Mouse (Mus musculus) intestine, postnatal 0 days (tissue): ENCODE data around the gene Ptbp3. TPM values are rescaled to one million over a fixed set of nuclear protein-coding genes. Genes with fewer than 3 reads are reported as not detected.
A peak's percentile ranks its signal among the peaks of the same experiment; 100 is the strongest.

Experiments used
- ATAC-seq: fragments of 200-750 bp; cut with Nextera tagmentation; 2 replicates; pipeline ENCODE4 v1.8.0; 2017; ENCODE audit warnings: mild to moderate bottlenecking, moderate TSS enrichment, moderate library complexity
- H3K27ac ChIP-seq: fragments of 300-500 bp; sonication (generic); 2 replicates; pipeline ENCODE4 v1.5.1; 2014; ENCODE audit warnings: mild to moderate bottlenecking, low read depth, low read length, moderate library complexity
- H3K27me3 ChIP-seq: fragments of 300-500 bp; sonication (generic); replicated peaks from 2 replicates; pipeline ENCODE4 v1.6.1; 2014; ENCODE audit warnings: low read length, mixed read lengths; ENCODE audit not compliant: control insufficient read depth, insufficient read depth
- H3K36me3 ChIP-seq: fragments of 300-500 bp; sonication (generic); 2 replicates; pipeline ENCODE4 v1.6.1; 2014; ENCODE audit warnings: mild to moderate bottlenecking, moderate library complexity; ENCODE audit not compliant: control insufficient read depth, insufficient read depth
- H3K4me1 ChIP-seq: fragments of 300-500 bp; sonication (generic); replicated peaks from 2 replicates; pipeline ENCODE4 v1.6.1; 2014; ENCODE audit warnings: antibody characterized with exemption, low read length, mixed read lengths; ENCODE audit not compliant: control insufficient read depth, insufficient read depth
- H3K4me2 ChIP-seq: fragments of 300-500 bp; sonication (generic); replicated peaks from 2 replicates; pipeline ENCODE4 v1.6.1; 2014; ENCODE audit warnings: low read depth, mild to moderate bottlenecking, moderate library complexity
- H3K4me3 ChIP-seq: fragments of 300-500 bp; sonication (generic); 2 replicates; pipeline ENCODE4 v1.5.1; 2014; ENCODE audit warnings: low read depth, low read length
- H3K9ac ChIP-seq: fragments of 300-500 bp; sonication (generic); 2 replicates; pipeline ENCODE4 v1.6.1; 2014; ENCODE audit warnings: mild to moderate bottlenecking, low read depth, low read length
- H3K9me3 ChIP-seq: fragments of 300-500 bp; sonication (generic); 2 replicates; pipeline ENCODE4 v1.6.1; 2016; ENCODE audit warnings: mixed run types; ENCODE audit not compliant: control insufficient read depth
- CTCF ChIP-seq: sonication (generic); IDR thresholded peaks from 2 replicates; pipeline ENCODE4 v1.5.1; 2016; ENCODE audit warnings: low read depth, mild to moderate bottlenecking, control low read depth, antibody characterized with exemption, moderate library complexity
- WGBS: fragments of 180-500 bp; shearing (Covaris S2); extraction: QIAGEN DNeasy Blood & Tissue Kit; methylation state at CpG from one replicate; pipeline ENCODE4 v1.1.7; 2014; 5-methylcytosine and 5-hydroxymethylcytosine counted together
- polyA plus RNA-seq: library from polyadenylated mRNA; unstranded; fragments of >200 nt; fragmentation: Nextera tagmentation; extraction: Ambion mirVana; gene quantifications from 2 replicates; pipeline ENCODE4 v1.2.1, GENCODE M21; 2015

The Ptbp3 gene
- polyA plus RNA-seq, 1 experiment from 2014 or later = 67.9 TPM

DNA sequence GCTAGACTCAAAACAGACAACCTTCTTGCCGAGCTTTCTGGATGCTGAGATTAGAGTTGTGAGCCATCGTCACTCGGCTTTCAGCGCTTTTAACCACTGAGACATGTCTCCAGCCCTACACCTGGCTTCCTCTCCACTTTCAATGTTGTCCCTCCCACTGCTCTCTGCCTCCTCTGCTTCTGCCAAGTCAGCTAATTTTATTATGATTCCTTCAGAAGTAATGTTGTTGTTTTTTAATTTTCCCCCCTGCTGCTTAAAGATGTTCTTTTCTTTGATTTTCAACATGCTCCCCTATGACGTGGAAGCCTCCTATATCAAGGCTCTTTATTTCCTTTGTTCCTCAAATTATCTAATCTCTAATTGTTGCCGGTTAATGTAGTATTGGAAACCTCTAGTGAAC lies 84.5 kb downstream of the Ptbp3 start:
- no peaks in the 10 kb centered on the region for H3K36me3 ChIP-seq
- no peaks in the 10 kb centered on the region for H3K27me3 ChIP-seq
- no peak overlapping the region for H3K4me2 ChIP-seq
- H3K4me1 ChIP-seq = peaks cover 9% of the 10 kb centered on the region
- H3K9me3 ChIP-seq = no peaks in the 10 kb centered on the region
- no peak for ATAC-seq
- 73% methylated on average over 6 of the region's 6 CpGs for WGBS
- no peak for TF ChIP-seq CTCF
- no peak overlapping the region for H3K27ac ChIP-seq
- H3K4me3 ChIP-seq = no peak overlapping the region
- no peak overlapping the region for H3K9ac ChIP-seq

DNA sequence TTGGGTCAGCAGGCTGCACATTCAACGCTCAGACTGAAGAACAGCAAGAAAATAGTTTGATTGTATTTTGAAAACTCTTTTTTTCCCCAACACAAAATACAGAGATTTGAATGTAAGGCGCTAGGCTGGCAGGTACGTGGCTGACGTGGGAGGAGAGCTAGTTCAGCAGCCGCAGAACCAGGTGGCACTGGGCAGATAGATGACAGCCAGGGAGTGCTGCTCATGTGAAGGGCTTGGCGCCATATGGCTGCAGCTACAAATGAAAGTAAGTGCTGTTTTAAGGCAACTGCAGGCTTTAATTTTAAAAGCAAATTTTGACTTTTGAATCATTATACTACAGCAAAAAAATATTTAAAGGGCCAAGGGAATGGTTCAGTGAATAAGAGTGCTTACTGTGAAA lies 86.7 kb downstream of the Ptbp3 start:
- H3K4me3 ChIP-seq = no peak overlapping the region
- no peak overlapping the region for H3K4me2 ChIP-seq
- H3K36me3 ChIP-seq = no peaks in the 10 kb centered on the region
- no peaks in the 10 kb centered on the region for H3K9me3 ChIP-seq
- H3K4me1 ChIP-seq = peaks cover 12% of the 10 kb centered on the region
- H3K27me3 ChIP-seq = no peaks in the 10 kb centered on the region
- WGBS = 57% methylated on average over 6 of the region's 6 CpGs
- no peak overlapping the region for H3K9ac ChIP-seq
- no peak for ATAC-seq
- H3K27ac ChIP-seq = no peak overlapping the region; the same call in 1 of the 2 replicates
- no peak for TF ChIP-seq CTCF

DNA sequence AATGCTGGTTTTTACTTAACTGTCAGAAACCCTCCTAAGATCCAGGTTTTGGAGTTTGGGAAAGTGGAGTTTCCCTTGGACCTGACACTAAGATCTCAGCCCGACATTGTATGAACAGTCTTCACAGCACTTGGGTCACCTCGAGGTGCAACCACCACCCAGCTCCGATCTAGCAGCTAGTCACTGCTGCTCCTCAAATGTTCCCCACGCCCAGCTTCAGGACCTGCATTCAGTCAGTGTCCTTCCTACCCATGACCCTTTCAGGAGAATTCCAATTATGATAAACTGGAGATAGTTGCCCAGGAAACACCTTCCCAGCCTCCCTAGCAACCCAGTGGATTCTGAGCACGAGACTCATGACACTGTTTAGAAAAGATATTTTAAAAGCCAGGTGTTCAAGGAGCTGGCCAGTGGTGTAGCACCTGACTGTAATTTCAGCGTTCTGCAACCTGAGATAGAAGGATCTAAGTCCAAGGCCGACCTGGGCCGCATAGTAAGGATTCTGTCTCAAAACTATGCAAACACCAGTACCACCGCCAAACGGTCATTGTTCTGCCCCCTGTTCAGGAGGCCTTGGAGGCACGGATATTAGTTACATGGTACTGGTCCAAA lies 87.9 kb downstream of the Ptbp3 start:
- Histone ChIP-seq H3K27ac (peak overlapping the region; percentile 73), H3K4me3 (no peak overlapping the region), H3K36me3 (no peaks in the 10 kb centered on the region), H3K27me3 (no peaks in the 10 kb centered on the region), H3K4me2 (0 out of 2 replicates have a peak overlapping the region, but pooled peaks have one; percentile 9), H3K9ac (no peak overlapping the region), H3K4me1 (peaks cover 12% of the 10 kb centered on the region), H3K9me3 (no peaks in the 10 kb centered on the region)
- WGBS = 36% methylated on average over 11 of the region's 11 CpGs
- peak; percentile 79 for ATAC-seq
- TF ChIP-seq CTCF = no peak

DNA sequence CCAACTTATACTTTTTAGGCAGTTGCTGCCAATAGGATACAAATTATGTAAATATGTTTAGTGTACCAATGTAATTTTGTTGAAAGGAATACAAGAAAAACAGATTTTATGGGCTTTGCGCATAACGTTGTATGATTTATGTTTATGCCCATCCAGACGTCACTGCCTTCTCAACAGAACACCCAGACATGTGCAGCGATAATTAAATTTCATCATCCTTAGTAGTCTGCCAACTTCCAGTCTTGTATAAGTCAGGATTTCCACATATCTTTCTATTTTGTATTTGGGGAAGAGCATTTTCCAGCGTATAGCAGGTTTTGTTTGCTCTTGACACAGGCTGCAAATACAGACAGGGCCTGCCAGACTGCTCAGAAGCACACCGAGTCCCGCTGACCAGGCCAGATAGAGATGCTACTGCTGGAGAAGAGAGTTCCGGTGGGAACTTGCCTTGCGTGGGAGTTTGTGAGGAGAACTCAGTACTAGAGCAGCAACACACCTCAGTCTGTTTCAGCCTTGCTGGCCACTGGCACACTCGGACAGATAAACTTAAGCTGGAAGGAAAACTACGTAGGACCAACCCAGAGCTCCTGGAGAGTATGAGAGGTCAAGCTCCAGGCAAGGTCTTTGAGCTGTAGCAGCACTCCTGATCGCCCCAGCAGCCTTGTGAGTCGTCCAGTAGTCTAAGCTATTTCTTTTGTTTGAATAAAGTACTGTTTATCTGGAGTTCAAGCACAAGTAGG lies 89.8 kb downstream of the Ptbp3 start:
- Histone ChIP-seq H3K9me3 (no peaks in the 10 kb centered on the region), H3K27me3 (no peaks in the 10 kb centered on the region), H3K4me2 (no peak overlapping the region), H3K4me1 (peaks cover 8% of the 10 kb centered on the region), H3K4me3 (no peak overlapping the region), H3K36me3 (no peaks in the 10 kb centered on the region), H3K27ac (no peak overlapping the region), H3K9ac (no peak overlapping the region)
- 58% methylated on average over 13 of the region's 13 CpGs for WGBS
- ATAC-seq = no peak
- TF ChIP-seq CTCF = no peak

DNA sequence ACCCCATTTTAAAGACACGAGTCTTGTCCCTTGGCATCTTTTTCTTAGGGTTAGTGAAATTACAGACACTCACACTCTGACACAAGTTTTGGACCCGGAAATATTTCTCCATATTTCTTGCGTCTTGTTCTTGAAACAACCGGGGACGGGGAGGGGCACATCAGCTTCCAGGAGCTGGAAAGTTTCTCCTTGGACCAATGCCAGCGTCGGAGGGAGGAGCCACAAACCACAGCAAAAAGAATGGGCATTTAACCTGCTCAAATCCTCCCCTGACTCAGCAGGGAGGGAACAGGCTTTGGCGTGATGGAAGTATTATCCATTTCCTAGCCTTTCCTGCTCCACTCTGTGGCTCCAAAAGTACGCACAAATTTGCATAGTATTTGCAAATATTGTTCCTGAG lies 91.2 kb downstream of the Ptbp3 start:
- Histone ChIP-seq H3K9me3 (no peaks in the 10 kb centered on the region), H3K27ac (no peak overlapping the region), H3K36me3 (no peaks in the 10 kb centered on the region), H3K4me2 (peak overlapping the region; percentile 30; the same call in 1 of the 2 replicates), H3K4me1 (peaks cover 7% of the 10 kb centered on the region), H3K27me3 (no peaks in the 10 kb centered on the region), H3K4me3 (no peak overlapping the region), H3K9ac (no peak overlapping the region)
- 26% methylated on average over 9 of the region's 9 CpGs for WGBS
- no peak for TF ChIP-seq CTCF
- no peak for ATAC-seq

DNA sequence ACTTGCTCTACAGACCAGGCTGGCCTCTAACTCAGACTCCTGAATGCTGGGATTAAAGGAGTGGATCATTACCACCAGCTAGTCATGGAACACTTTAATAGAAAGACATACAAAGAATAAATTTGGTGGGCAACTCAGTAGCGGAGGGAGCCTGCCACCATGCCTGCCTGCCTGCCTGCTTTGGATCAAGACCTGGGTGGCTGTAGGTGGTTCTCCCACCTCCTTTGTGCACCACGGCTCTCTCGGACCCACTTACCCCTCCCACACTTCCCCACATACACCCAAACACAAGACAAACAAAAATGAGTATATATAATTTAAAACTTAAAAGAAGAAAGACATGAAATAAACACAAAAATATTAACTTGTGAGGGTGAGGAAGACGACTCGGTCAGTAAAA lies 92.1 kb downstream of the Ptbp3 start:
- Histone ChIP-seq H3K4me2 (no peak overlapping the region), H3K36me3 (no peaks in the 10 kb centered on the region), H3K4me3 (no peak overlapping the region), H3K9ac (no peak overlapping the region), H3K9me3 (no peaks in the 10 kb centered on the region), H3K27ac (no peak overlapping the region), H3K4me1 (peaks cover 7% of the 10 kb centered on the region), H3K27me3 (no peaks in the 10 kb centered on the region)
- no peak for ATAC-seq
- 90% methylated on average over 5 of the region's 5 CpGs for WGBS
- TF ChIP-seq CTCF = no peak
